Mouse (Mus musculus): ENCODE results near the gene 0610030E20Rik. TPM values are rescaled to one million over a fixed set of nuclear protein-coding genes. Genes with fewer than 3 reads are reported as not detected.
A peak's percentile ranks its signal among the peaks of the same experiment; 100 is the strongest.

Gene 0610030E20Rik
- total RNA-seq, 2 experiments from 2014 or later: 17.6 to 34.0 TPM

DNA sequence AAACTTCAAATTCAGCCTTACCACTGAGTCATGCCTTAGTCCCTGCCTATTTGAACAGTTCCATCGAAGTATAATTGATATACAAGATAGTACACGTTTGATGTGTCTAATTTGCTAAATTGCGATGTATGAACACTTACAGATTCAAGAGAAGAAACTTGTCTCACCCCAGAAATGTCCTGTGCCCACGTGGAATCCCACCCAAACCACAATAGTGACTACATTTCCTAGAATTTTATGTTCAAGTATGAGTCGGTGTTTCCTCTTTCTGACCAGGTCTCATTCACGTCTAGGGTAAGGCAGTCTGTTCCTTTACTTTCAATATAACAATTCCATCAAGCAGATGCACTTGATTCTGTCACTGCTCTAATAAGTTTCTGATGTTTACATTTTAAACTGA lies 1.5 kb upstream of the 0610030E20Rik start:
- peak; percentile 34 for ATAC-seq (replicated peaks; ENCODE audit: poor library complexity, severe bottlenecking)

GRCm38 (mm10) chr6:72346261-72346660 lies 856 bp upstream of the 0610030E20Rik start:
- no peak for ATAC-seq (replicated peaks; ENCODE audit: poor library complexity, severe bottlenecking)

DNA sequence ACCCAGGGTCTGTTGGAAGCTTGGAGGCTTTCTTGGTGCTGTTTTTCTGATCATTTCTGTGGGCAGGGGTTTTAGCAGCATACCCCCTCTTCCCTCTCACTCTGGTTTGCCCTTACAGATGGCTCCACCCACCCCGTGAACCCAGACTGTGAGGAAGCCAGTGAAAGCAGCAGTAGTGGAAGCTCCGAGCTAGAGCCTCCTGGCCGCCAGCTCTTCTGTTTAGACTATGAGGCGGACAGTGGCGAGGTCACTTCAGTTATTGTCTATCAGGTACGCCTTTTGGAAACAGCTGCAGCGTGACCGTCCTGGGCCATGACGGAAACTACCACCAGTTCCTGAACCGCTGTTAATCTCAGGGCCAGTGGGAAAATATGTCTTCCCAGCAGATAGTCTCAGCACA lies 1.3 kb downstream of the 0610030E20Rik start:
- ATAC-seq (replicated peaks; ENCODE audit: poor library complexity, severe bottlenecking): 0 out of 2 replicates have a peak, but pooled peaks have one; percentile 13

GRCm38 (mm10) chr6:72350214-72350613 lies 3.1 kb downstream of the 0610030E20Rik start:
- no peak for ATAC-seq (replicated peaks; ENCODE audit: poor library complexity, severe bottlenecking)

DNA sequence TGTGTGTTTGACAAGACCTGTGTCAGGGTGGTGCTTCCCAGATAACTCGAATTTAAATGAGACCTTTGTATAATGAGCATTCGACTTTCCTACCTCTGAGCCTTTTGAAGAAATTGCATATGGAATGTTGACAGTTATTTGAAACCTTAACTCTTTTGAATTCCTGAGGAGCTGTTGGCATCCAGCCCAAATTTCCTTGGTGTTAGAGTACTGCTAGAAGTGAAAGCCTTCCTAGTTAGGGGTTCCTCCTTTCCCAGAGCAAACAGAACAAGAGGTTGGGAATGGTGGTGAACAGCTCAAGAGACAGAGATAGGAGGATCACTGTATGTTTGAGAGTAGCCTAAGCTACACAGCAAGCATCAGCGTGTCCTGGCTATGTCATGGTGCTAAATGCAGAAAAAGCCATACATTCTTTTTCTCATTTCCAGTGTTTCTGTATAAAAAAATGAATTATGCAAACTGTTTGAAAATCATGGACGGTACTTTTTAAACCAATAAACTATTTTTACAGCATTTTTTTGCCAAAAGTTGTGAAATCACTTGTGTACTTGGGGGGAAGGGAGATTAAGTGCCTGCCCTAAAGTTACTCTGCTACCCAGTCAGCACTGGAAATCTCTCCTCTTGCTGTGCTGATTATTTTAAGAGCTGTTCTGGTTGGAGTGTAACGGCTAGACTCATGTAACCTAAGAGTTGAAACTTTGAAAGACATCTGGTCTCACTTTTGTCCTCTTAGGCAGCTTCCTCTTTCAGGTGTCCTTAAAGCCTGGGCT lies 5.7 kb downstream of the 0610030E20Rik start:
- no peak for ATAC-seq (replicated peaks; ENCODE audit: poor library complexity, severe bottlenecking)

- no peak for ATAC-seq (replicated peaks; ENCODE audit: poor library complexity, severe bottlenecking)
These were observed 6.9 kb downstream of the 0610030E20Rik start for GRCm38 (mm10) chr6:72354025-72354424.

DNA sequence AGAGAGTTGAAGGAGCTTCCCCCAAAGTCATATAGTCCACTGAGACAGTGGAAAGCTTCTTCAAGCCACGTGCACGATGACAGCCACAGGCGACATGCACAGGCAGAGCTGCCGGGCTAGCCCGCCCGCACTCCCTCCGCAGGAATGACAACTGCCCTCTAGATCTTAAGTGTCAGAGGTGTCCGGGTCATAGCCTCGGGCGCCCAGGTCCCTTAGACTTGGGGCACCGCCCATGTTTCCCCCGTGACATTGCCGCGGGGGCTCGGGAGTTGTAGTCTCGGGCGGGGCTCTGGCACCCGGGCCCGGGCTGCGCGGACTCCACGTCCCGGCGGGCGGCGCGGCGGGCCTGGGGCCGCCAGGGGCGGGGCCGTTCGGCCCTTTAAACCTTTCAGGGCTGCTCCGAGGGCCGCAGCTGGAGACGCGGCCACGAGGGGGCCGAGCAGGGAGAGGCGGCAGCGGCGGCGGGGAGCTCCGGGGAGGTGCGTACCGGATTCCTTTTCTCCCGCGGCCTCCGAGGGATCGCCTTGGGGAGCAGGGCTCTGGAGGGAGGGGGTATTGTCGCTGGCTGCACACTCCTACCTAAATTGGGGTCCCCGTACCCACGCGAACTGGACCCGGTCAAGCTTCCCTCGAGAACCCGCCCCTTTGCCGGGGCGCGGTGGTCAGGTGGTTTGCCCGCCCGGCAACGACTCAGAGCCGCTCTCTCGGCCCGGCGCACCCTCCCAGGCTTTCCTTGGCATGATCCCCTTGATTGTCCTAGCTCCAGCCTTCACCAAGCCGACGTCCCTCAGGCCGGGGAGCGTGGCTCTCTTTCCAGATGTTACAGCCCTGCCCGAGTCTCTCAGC lies 8.2 kb downstream of the 0610030E20Rik start, which contains the start of gene Tmem150a:
Tmem150a (plus strand) TSS at position 382 of the 846 bp plus-strand sequence.
- ATAC-seq (replicated peaks; ENCODE audit: poor library complexity, severe bottlenecking): peak; percentile 74

- ATAC-seq (replicated peaks; ENCODE audit: poor library complexity, severe bottlenecking): no peak
These were observed 8.9 kb downstream of the 0610030E20Rik start for GRCm38 (mm10) chr6:72356001-72356532.

DNA sequence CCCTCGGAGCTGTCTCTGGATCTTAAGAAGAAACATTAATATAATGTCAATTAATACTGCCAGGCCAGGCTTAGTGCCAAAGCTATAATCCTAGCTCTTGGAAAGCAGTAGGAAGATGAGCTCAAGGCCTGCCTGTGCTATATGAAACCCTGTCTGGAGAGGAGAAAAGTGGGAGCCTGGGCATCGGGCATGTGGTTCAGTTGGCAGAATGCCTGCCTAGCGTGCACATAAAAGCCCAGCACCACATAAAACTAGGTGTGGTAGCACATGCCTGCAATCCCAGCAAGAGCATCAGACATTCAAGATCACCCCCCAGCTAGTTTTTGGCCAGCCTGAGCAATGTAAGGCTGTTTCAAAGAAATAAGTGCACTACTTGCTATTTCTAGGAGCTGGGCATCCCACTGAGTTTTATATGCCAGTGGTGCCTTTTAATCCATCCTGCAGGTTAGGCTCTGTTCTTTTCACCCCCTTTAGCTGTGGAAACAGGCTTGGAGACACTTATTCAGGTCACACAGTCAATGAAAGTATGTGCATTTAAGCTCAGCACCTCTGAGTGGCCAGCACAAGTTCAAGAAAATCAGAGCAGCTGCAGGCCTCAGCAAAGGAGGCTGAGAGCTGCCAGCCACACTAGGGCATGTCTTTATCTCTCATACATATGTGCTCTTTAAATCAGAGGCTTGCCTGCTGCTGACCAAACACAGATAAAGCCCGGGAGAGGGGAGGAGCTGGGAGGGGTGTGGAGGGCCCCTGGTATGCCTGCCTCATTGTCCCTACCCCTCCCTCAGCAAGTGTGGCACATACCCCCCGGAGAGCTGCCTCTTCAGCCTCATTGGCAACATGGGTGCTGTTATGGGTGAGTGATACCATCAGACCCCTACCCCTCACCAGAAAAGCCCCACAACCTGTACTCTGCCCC lies 10.3 kb downstream of the 0610030E20Rik start:
- ATAC-seq (replicated peaks; ENCODE audit: poor library complexity, severe bottlenecking): no peak

- ATAC-seq (replicated peaks; ENCODE audit: poor library complexity, severe bottlenecking): no peak
These were observed 11.1 kb downstream of the 0610030E20Rik start for GRCm38 (mm10) chr6:72358086-72358764.

GRCm38 (mm10) chr6:72359343-72359742 lies 12.2 kb downstream of the 0610030E20Rik start:
- no peak for ATAC-seq (replicated peaks; ENCODE audit: poor library complexity, severe bottlenecking)

GRCm38 (mm10) chr6:72359891-72360598 lies 12.9 kb downstream of the 0610030E20Rik start:
- no peak for ATAC-seq (replicated peaks; ENCODE audit: poor library complexity, severe bottlenecking)

GRCm38 (mm10) chr6:72360599-72360935 lies 13.4 kb downstream of the 0610030E20Rik start:
- no peak for ATAC-seq (replicated peaks; ENCODE audit: poor library complexity, severe bottlenecking)

- no peak for ATAC-seq (replicated peaks; ENCODE audit: poor library complexity, severe bottlenecking)
These were observed 14.0 kb downstream of the 0610030E20Rik start for GRCm38 (mm10) chr6:72361121-72361551.

DNA sequence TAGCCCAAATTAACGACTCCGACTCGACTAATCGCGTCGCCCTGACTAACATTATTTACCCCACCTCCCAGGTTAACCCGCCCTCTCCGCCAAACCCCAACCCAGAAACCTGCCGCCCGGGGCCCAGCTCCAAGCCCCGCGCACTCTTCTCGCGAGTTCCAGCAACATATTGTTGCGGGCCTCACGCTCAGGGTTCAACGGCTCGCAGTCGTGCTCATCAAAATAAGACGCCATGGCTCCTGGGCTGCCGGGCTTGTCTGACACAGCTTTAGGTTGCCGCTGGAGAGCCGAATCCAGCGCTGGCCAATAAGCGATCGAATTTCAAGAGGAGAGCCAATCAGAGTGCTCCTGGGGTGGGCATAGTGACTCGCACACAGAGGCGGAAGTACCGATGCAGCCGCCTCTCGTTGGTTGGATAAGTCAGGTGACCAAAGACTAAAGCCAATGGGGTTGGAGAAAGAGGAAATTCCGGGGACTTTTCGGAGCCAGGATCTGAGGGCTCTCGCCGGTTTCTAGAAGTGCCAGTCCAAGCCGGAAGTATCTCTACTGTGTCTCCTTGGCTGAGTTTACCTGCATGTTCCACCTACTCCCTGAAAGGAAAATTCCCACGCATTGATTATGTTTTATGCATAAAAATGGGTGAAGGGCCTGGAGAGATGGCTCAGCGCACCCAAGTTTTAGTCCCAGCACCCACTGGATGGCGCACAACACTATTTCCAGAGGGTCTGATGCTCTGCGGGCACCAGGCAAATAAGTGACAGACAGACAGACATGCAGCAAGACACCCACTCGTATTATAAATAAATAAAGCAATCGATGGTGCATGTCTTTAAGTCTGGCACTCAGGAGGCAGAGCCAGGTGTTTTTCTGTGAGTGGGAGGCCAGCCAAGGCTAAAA lies 15.3 kb downstream of the 0610030E20Rik start:
- peak; percentile 96 for ATAC-seq (replicated peaks; ENCODE audit: poor library complexity, severe bottlenecking)

DNA sequence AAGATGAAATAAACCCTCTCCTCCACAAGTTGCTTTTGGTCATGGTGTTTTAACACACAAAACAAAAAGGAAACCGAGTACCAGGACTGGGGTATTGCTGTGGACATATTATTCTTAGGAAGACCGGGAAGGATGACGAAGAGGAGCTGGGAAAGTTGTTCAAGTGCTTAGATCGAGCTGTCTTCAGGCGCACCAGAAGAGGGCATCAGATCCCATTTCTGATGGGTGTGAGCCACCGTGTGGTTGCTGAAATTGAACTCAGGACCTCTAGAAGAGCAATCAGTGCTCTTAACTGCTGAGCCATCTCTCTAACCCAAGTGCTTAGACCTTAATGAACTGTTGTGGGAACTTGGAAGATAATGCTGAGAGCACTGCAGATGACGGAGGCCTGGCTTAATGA lies 16.9 kb downstream of the 0610030E20Rik start:
- ATAC-seq (replicated peaks; ENCODE audit: poor library complexity, severe bottlenecking): no peak

DNA sequence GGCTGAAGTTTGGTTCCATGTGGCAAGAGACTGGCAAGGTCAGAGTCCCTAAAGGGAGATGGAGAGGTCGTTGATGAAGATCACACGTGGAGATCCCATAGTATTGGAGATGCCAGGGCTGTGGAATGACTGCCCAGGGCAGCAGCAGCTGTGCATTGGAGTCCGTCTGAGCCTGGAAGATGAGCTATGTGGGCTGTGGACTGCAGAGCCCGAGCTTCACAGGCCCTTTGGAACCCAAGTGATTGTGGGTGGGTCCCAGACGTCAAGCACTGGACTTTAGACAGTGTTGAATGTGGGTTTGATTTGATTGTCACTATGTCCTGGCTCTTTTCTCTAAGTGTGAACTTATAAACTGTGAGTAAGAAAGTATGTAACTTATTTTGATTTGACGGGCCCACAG lies 17.9 kb downstream of the 0610030E20Rik start:
- no peak for ATAC-seq (replicated peaks; ENCODE audit: poor library complexity, severe bottlenecking)

DNA sequence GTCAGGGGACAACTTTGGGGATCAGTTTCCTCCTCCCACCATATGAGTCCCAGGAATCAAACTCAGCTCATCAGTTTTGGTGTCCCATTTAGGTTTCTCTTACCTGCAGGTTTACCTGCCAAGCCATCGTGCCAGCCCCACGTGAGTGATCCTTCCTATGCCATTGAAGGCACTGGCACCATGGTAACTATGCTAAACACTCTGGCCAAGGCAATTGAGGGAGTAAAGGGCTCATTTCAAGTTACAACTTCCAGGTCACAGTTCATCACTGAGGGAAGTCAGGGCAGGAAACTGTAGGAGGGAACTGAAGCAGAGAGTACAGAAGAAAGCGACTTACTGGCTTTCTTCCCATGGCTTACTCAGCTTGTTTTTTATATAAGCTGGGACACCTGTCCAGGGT lies 19.2 kb downstream of the 0610030E20Rik start:
- ATAC-seq (replicated peaks; ENCODE audit: poor library complexity, severe bottlenecking): no peak

All from granulocyte monocyte progenitor cell, adult 5-6 weeks (primary cell).